Mouse (Mus musculus) liver, adult 2 months (tissue): Measurements from ENCODE around the gene Scg5.

Experiments used
- CTCF ChIP-seq: fragments of 200-500 bp; IDR thresholded peaks from 2 replicates; pipeline ENCODE4 v1.5.1; 2011; ENCODE audit warnings: low read depth, low read length, control low read depth
- POLR2A ChIP-seq: fragments of 200-500 bp; IDR thresholded peaks from 2 replicates; pipeline ENCODE4 v1.6.1; 2011; ENCODE audit warnings: low read length, control low read depth; ENCODE audit not compliant: insufficient read depth; ENCODE audit errors: extremely low read depth

GRCm38 (mm10) chr2:113803753-113804152 lies 25.2 kb downstream of the Scg5 start:
- no peak for TF ChIP-seq CTCF
- TF ChIP-seq POLR2A, result no peak
